Mouse (Mus musculus) erythroblast, embryonic 14.5 days (primary cell): Measurements from ENCODE around the gene Rom1.

ENCODE experiments used
- GATA1 ChIP-seq: IDR thresholded peaks from 2 replicates; pipeline ENCODE4 v1.6.1; 2012; ENCODE audit warnings: low read length, inconsistent platforms, mixed read lengths
- TAL1 ChIP-seq: IDR thresholded peaks from 3 replicates; pipeline ENCODE4 v1.6.1; 2012; ENCODE audit warnings: low read length, inconsistent platforms, mixed read lengths

DNA sequence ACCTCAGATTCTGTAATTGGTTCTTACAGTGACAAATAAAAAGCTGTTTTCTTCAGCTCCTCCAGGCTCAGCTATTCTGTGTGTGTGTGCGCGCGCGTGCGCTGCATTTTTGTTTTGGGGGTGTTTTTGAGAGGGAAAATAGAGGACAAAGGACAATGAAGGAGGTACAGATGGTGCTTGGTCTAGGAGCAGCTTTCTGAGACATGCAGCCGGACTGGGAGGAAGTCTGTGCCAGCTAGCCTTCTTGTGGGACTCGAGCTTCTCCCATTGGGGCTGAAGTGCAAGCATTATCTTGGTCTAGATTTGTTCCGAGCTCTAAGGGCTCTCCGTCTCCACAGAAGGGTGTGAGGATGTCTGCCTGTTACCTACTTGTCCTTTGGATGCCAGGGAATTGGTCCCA, 23.1 kb upstream of the Rom1 start:
- TF ChIP-seq GATA1 (no peak), TAL1 (no peak)
